Mouse (Mus musculus) bone marrow macrophage, adult 2 months (primary cell): ENCODE data around the gene Trim7.

Experiments
- CTCF ChIP-seq: IDR thresholded peaks from 2 replicates; pipeline ENCODE4 v1.5.1; 2012; ENCODE audit warnings: low read depth, mild to moderate bottlenecking, low read length, moderate library complexity
- POLR2A ChIP-seq: IDR thresholded peaks from 2 replicates; pipeline ENCODE4 v1.6.1; 2012; ENCODE audit warnings: mild to moderate bottlenecking, low read depth, low read length, borderline replicate concordance

- TF ChIP-seq POLR2A (no peak), CTCF (no peak)
Observed at GRCm38 (mm10) chr11:48787455-48788211, 38.3 kb upstream of the Trim7 start.
